In genomic region chr9:13454651-13455123, GRCm38 (mm10) we compare ENCODE assay signal across 10 mouse cellular contexts. TPM values are rescaled to one million over a fixed set of nuclear protein-coding genes. Genes with fewer than 3 reads are reported as not detected.
A peak's percentile ranks its signal among the peaks of the same experiment; 100 is the strongest.
DNase-seq lines count a peak whose midpoint lies in the region; TF ChIP-seq lines count a peak whose summit lies in the region.
"Had no signal": no experiment of that assay in that cellular context is flagged by ENCODE, and none has a peak within 500 bp of the region (broad histone marks: within the 10 kb centered on the region; RNA-seq: fewer than 3 reads in every experiment).

No protein-coding gene starts in this region.

- 27% methylated on average over 7 of the region's 7 CpGs for WGBS in kidney, adult 2 months
- 23% methylated on average over 7 of the region's 7 CpGs for WGBS in hindbrain, embryonic 10.5 days

- H3K4me1 ChIP-seq in kidney, adult 2 months (ENCODE audit: control insufficient read depth, insufficient read depth, low read length) = peaks cover 4% of the 10 kb centered on the region; the same call in 1 of the 2 replicates
- H3K4me1 ChIP-seq in cortical plate, adult 2 months (ENCODE audit: control insufficient read depth, insufficient read depth, low read length) = peaks cover 5% of the 10 kb centered on the region; the same call in 1 of the 2 replicates
- peaks cover 21% of the 10 kb centered on the region for H3K4me1 ChIP-seq in hindbrain, embryonic 10.5 days (replicated peaks)

- no peak for TF ChIP-seq CTCF in kidney, adult 2 months (conservative IDR thresholded peaks at IDR 0.05; ENCODE audit: insufficient read depth, insufficient read length, low read depth, low read length)
- TF ChIP-seq CTCF in cortical plate, adult 2 months (IDR thresholded peaks at IDR 0.05; ENCODE audit: extremely low read depth, insufficient read depth, low read length) = no peak

- H3K27me3 ChIP-seq in kidney, adult 2 months (replicated peaks; ENCODE audit: control insufficient read depth, insufficient read depth, low read length) = no peaks in the 10 kb centered on the region
- no peaks in the 10 kb centered on the region for H3K27me3 ChIP-seq in hindbrain, embryonic 10.5 days (ENCODE audit: insufficient read depth, poor library complexity, severe bottlenecking)

- DNase-seq in kidney, adult 2 months = no peak
- DNase-seq in kidney, postnatal 4 days = no peak
- peak; percentile 26 for DNase-seq in hindbrain, embryonic 10.5 days (ENCODE audit: low spot score)
- peak; percentile 24 for DNase-seq in neural tube, embryonic 10.5 days (ENCODE audit: extremely low spot score, low spot score)
- no peak for DNase-seq in urinary bladder, postnatal 10 days (ENCODE audit: low spot score)
- no peak for DNase-seq in urinary bladder, adult 2 months (ENCODE audit: low spot score)
- no peak for DNase-seq in left cerebral cortex, adult 8-10 months (ENCODE audit: low spot score in 2 of 2)
- DNase-seq: thymus, postnatal 14 days had no signal

- H3K36me3 ChIP-seq in kidney, adult 2 months (ENCODE audit: control insufficient read depth, insufficient read depth, low read length) = no peaks in the 10 kb centered on the region
- no peaks in the 10 kb centered on the region for H3K36me3 ChIP-seq in hindbrain, embryonic 10.5 days

- H3K9me3 ChIP-seq in hindbrain, embryonic 10.5 days = no peaks in the 10 kb centered on the region

- H3K4me3 ChIP-seq in kidney, adult 2 months (ENCODE audit: insufficient read depth, low read depth, low read length) = no peak overlapping the region
- no peak overlapping the region for H3K4me3 ChIP-seq in cortical plate, adult 2 months (ENCODE audit: insufficient read depth, low read length)
- no peak overlapping the region for H3K4me3 ChIP-seq in hindbrain, embryonic 10.5 days

- H3K27ac ChIP-seq in kidney, adult 2 months (ENCODE audit: insufficient read depth, low read depth, low read length) = 0 out of 2 replicates have a peak overlapping the region, but pooled peaks have one; percentile 1
- H3K27ac ChIP-seq in cortical plate, adult 2 months (ENCODE audit: insufficient read depth, low read length) = peak overlapping the region; percentile 37; the same call in 1 of the 2 replicates
- peak overlapping the region; percentile 72 for H3K27ac ChIP-seq in hindbrain, embryonic 10.5 days

- TF ChIP-seq POLR2A in kidney, adult 2 months (IDR thresholded peaks at IDR 0.05; ENCODE audit: low read depth, low read length) = no peak
- TF ChIP-seq POLR2A in cortical plate, adult 2 months (IDR thresholded peaks at IDR 0.05; ENCODE audit: extremely low read depth, insufficient read depth, low read length) = no peak

RNA-seq across cellular contexts. Expression of gene Gm17571, which starts 8.1 kb away (rescaled TPM):
- not detected in 2 replicates for polyA plus RNA-seq in kidney, adult 2 months (2012; rRNA removed)
- not detected in 2 replicates for polyA plus RNA-seq in cortical plate, adult 2 months (2012; rRNA removed)
- not detected in 2 replicates for polyA plus RNA-seq in hindbrain, embryonic 10.5 days (2016; fragmentation: Nextera tagmentation; extraction: Ambion mirVana)
- not detected in 2 replicates for polyA plus RNA-seq in urinary bladder, adult 2 months (2012; rRNA removed)
- total RNA-seq in left cerebral cortex, adult 8-10 months (2022) = not detected
- polyA plus RNA-seq: large intestine, adult 2 months had no signal

Comparison
In these comparisons a context has a peak if more than half of its experiments do, and no peak if none do; other contexts are left out.
1. DNase-seq: peak in hindbrain, embryonic 10.5 days (single experiment) and neural tube, embryonic 10.5 days (single experiment); none in kidney, adult 2 months (single experiment), kidney, postnatal 4 days (0 of 2), urinary bladder, postnatal 10 days (single experiment), urinary bladder, adult 2 months (single experiment) and left cerebral cortex, adult 8-10 months (0 of 2).
2. H3K27ac ChIP-seq: peak in every context shown above with its lines; median percentile 72 in hindbrain, embryonic 10.5 days; 37 in cortical plate, adult 2 months; 1 in kidney, adult 2 months.